Mouse (Mus musculus): ENCODE measurements around the gene Ttll4. TPM values are rescaled to one million over a fixed set of nuclear protein-coding genes. Genes with fewer than 3 reads are reported as not detected.

Gene Ttll4
- polyA plus RNA-seq, 1 experiment from 2014 or later: 37.1 TPM

DNA sequence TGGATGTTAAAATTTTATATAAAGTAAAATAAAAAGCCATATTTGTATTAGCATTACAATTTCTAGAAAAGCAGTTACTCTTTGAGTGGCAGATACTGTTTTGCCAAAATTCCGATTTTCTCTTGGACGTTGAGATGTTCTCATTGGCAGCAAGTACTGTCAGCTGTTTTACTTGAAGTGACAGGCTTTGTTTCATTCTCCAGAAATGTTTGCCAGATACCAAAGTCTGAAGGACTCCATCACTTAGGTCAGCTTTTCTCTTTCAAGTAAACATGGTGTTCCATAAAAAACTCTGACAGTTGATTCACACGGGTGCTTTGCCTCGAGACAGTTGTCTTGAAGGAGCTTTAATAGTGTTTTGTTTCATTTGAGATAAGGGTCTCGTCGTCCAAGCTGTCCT, 3.6 kb downstream of the Ttll4 start:
- H3K36me3 ChIP-seq (replicated peaks; ENCODE audit: control insufficient read depth, insufficient read depth, low read depth, low read length): no peaks in the 10 kb centered on the region; the same call in 1 of the 2 replicates
- no peaks in the 10 kb centered on the region for H3K27me3 ChIP-seq (ENCODE audit: control insufficient read depth, insufficient read depth, low read length)
- 84% methylated on average over 6 of the region's 6 CpGs for WGBS
- H3K4me1 ChIP-seq (ENCODE audit: control insufficient read depth, insufficient read depth, low read length): no peaks in the 10 kb centered on the region
- H3K9ac ChIP-seq (replicated peaks; ENCODE audit: low read length): no peak overlapping the region
- no peak overlapping the region for H3K4me2 ChIP-seq (ENCODE audit: low read depth, low read length)
- no peak overlapping the region for H3K4me3 ChIP-seq (ENCODE audit: low read depth, low read length)
- DNase-seq (ENCODE audit: low spot score) (no peak), ATAC-seq (replicated peaks; ENCODE audit: insufficient number of reproducible peaks, low FRiP score, low TSS enrichment, low read depth) (no peak)
- no peaks in the 10 kb centered on the region for H3K9me3 ChIP-seq (replicated peaks; ENCODE audit: control insufficient read depth, low read length)
- no peak overlapping the region for H3K27ac ChIP-seq (replicated peaks; ENCODE audit: low read depth, low read length)

DNA sequence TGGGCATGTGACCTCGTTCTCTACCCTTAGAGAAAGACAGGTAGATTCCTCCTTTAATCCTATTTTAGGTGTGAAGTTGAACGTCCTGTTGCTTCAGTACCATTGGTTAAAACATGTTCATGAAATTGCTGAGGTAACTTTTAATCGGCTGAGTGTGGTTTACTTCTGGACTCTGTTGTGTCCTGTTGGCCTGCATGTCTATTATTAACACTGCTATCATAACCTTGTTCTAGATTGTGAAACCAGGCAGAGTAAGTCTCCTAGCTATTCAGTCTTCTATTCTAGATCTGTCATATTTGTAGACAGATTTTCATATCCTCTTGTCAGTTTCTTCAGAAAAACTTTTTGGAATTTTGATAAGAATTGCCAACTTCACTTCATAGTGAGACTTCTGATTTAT, 6.8 kb downstream of the Ttll4 start:
- peaks cover 3% of the 10 kb centered on the region for H3K36me3 ChIP-seq (replicated peaks; ENCODE audit: control insufficient read depth, insufficient read depth, low read depth, low read length)
- no peak for DNase-seq (ENCODE audit: low spot score)
- no peak overlapping the region for H3K27ac ChIP-seq (replicated peaks; ENCODE audit: low read depth, low read length)
- H3K4me3 ChIP-seq (ENCODE audit: low read depth, low read length): no peak overlapping the region
- H3K27me3 ChIP-seq (ENCODE audit: control insufficient read depth, insufficient read depth, low read length): no peaks in the 10 kb centered on the region
- no peaks in the 10 kb centered on the region for H3K9me3 ChIP-seq (replicated peaks; ENCODE audit: control insufficient read depth, low read length)
- H3K4me2 ChIP-seq (ENCODE audit: low read depth, low read length): no peak overlapping the region
- WGBS: 94% methylated on average over 3 of the region's 3 CpGs
- H3K9ac ChIP-seq (replicated peaks; ENCODE audit: low read length): no peak overlapping the region
- no peaks in the 10 kb centered on the region for H3K4me1 ChIP-seq (ENCODE audit: control insufficient read depth, insufficient read depth, low read length)
- no peak for ATAC-seq (replicated peaks; ENCODE audit: insufficient number of reproducible peaks, low FRiP score, low TSS enrichment, low read depth)

DNA sequence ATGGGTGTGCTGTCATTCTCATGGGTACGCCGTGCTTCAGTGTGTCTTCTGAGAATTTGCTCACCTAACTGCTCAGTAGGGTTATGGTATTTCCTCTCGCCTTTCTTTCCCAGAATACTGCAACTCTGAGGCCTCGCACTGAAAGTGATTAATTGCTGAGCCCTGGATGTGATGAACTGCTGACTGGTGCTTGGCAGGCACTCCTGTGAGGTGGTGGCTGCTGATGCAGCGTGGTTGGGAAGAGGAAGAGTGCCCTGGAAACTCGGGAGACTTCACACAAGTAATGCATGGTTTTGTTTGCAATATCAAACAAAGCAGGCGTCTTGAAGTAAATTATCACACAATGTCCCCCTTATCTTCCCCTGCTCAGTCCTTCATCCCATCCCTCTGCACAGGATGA, 11.2 kb downstream of the Ttll4 start:
- no peak overlapping the region for H3K4me2 ChIP-seq (ENCODE audit: low read depth, low read length)
- DNase-seq (ENCODE audit: low spot score) (no peak), ATAC-seq (replicated peaks; ENCODE audit: insufficient number of reproducible peaks, low FRiP score, low TSS enrichment, low read depth) (no peak)
- no peak overlapping the region for H3K4me3 ChIP-seq (ENCODE audit: low read depth, low read length)
- 90% methylated on average over 7 of the region's 7 CpGs for WGBS
- no peak overlapping the region for H3K27ac ChIP-seq (replicated peaks; ENCODE audit: low read depth, low read length)
- H3K36me3 ChIP-seq (replicated peaks; ENCODE audit: control insufficient read depth, insufficient read depth, low read depth, low read length): peaks cover 3% of the 10 kb centered on the region
- no peaks in the 10 kb centered on the region for H3K27me3 ChIP-seq (ENCODE audit: control insufficient read depth, insufficient read depth, low read length)
- H3K4me1 ChIP-seq (ENCODE audit: control insufficient read depth, insufficient read depth, low read length): no peaks in the 10 kb centered on the region
- no peak overlapping the region for H3K9ac ChIP-seq (replicated peaks; ENCODE audit: low read length)
- H3K9me3 ChIP-seq (replicated peaks; ENCODE audit: control insufficient read depth, low read length): no peaks in the 10 kb centered on the region

DNA sequence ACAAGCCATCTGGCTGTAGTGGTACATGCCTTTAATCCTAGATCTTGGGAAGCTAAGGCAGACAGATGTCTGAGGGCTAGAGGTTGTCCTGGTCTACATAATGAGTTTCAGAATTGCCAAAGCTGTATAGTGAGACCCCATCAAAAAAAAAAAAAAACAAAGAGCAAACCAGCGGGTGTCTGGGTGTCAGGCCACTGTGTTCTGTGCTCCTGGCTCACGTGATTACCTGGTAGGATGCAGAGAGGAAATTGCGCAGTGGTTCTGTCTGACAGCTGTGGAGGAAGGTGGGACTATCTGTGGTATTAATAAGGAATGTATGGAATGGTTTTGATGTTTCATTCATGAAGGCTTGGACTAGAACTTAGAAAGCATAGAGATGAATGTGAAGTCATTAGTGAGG, 15.3 kb downstream of the Ttll4 start:
- Histone ChIP-seq H3K4me3 (ENCODE audit: low read depth, low read length) (no peak overlapping the region), H3K36me3 (replicated peaks; ENCODE audit: control insufficient read depth, insufficient read depth, low read depth, low read length) (peaks cover 11% of the 10 kb centered on the region), H3K4me2 (ENCODE audit: low read depth, low read length) (no peak overlapping the region), H3K9ac (replicated peaks; ENCODE audit: low read length) (no peak overlapping the region), H3K9me3 (replicated peaks; ENCODE audit: control insufficient read depth, low read length) (no peaks in the 10 kb centered on the region), H3K27ac (replicated peaks; ENCODE audit: low read depth, low read length) (no peak overlapping the region), H3K4me1 (ENCODE audit: control insufficient read depth, insufficient read depth, low read length) (no peaks in the 10 kb centered on the region), H3K27me3 (ENCODE audit: control insufficient read depth, insufficient read depth, low read length) (no peaks in the 10 kb centered on the region)
- WGBS: 91% methylated on average over 3 of the region's 3 CpGs
- DNase-seq (ENCODE audit: low spot score) (no peak), ATAC-seq (replicated peaks; ENCODE audit: insufficient number of reproducible peaks, low FRiP score, low TSS enrichment, low read depth) (no peak)

- 93% methylated on average over 1 of the region's 1 CpGs for WGBS
- DNase-seq (ENCODE audit: low spot score) (no peak), ATAC-seq (replicated peaks; ENCODE audit: insufficient number of reproducible peaks, low FRiP score, low TSS enrichment, low read depth) (no peak)
- H3K4me1 ChIP-seq (ENCODE audit: control insufficient read depth, insufficient read depth, low read length): no peaks in the 10 kb centered on the region
- H3K9ac ChIP-seq (replicated peaks; ENCODE audit: low read length): no peak overlapping the region
- H3K36me3 ChIP-seq (replicated peaks; ENCODE audit: control insufficient read depth, insufficient read depth, low read depth, low read length): peaks cover 11% of the 10 kb centered on the region
- no peaks in the 10 kb centered on the region for H3K27me3 ChIP-seq (ENCODE audit: control insufficient read depth, insufficient read depth, low read length)
- no peak overlapping the region for H3K27ac ChIP-seq (replicated peaks; ENCODE audit: low read depth, low read length)
- H3K4me3 ChIP-seq (ENCODE audit: low read depth, low read length): no peak overlapping the region
- H3K9me3 ChIP-seq (replicated peaks; ENCODE audit: control insufficient read depth, low read length): no peaks in the 10 kb centered on the region
- no peak overlapping the region for H3K4me2 ChIP-seq (ENCODE audit: low read depth, low read length)
These were observed 16.3 kb downstream of the Ttll4 start for GRCm38 (mm10) chr1:74677843-74678242.

DNA sequence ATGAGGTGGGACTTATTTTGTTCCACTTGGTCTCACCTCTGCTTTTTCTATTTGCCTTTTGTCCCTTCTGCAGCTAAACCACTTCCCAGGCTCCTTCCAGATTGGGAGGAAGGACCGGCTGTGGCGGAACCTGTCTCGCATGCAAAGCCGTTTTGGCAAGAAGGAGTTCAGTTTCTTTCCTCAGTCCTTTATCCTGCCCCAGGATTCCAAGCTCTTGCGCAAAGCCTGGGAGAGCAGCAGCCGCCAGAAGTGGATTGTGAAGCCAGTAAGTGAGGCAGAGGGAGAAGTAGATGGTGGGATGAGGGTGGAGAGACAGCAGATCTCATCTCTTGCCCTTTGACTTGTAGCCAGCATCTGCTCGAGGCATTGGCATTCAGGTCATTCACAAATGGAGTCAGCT, 25.6 kb downstream of the Ttll4 start:
- ATAC-seq (replicated peaks; ENCODE audit: insufficient number of reproducible peaks, low FRiP score, low TSS enrichment, low read depth): no peak
- no peak overlapping the region for H3K4me2 ChIP-seq (ENCODE audit: low read depth, low read length)
- 94% methylated on average over 7 of the region's 7 CpGs for whole genome bisulfite sequencing
- H3K27ac ChIP-seq (replicated peaks; ENCODE audit: low read depth, low read length): no peak overlapping the region
- H3K9ac ChIP-seq (replicated peaks; ENCODE audit: low read length): no peak overlapping the region
- H3K4me1 ChIP-seq (ENCODE audit: control insufficient read depth, insufficient read depth, low read length): no peaks in the 10 kb centered on the region
- DNase-seq (ENCODE audit: low spot score): no peak
- peaks cover 28% of the 10 kb centered on the region for H3K36me3 ChIP-seq (replicated peaks; ENCODE audit: control insufficient read depth, insufficient read depth, low read depth, low read length)
- H3K27me3 ChIP-seq (ENCODE audit: control insufficient read depth, insufficient read depth, low read length): no peaks in the 10 kb centered on the region
- no peak overlapping the region for H3K4me3 ChIP-seq (ENCODE audit: low read depth, low read length)
- no peaks in the 10 kb centered on the region for H3K9me3 ChIP-seq (replicated peaks; ENCODE audit: control insufficient read depth, low read length)

DNA sequence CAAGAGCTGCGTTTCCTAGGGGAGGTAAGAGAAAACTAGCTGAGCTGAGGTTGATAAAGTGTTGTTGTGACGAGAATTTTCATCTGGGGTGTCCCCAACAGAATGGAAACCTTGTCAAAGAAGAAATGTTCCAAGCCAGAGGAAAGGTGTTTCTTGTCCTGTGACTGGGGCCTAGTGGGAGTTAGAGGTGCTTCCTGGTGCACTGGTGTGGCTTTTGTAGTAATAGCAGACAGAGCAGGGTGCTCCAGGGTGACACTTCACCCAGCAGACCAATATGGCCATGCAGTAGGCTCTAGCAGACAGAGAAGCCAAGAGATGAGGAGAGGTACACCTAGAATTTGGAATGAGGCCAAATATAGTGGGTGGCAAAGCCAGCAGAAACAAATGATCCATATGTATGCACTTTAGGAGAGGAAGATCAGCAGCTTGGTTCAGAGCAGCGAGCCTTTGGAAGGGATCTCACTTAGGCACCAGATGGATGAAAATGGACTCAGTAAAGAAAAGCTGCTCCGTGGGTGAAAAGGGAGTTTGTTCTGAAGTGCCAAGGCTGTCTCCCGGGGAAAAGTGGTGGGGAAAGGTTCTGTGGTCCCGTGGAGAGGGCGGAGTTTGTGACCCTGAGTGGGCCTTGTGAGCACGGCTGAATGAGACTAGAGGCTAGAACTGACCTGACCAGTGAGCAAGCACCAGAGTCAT, 32.5 kb downstream of the Ttll4 start:
- H3K27ac ChIP-seq (replicated peaks; ENCODE audit: low read depth, low read length): no peak overlapping the region
- DNase-seq (ENCODE audit: low spot score): no peak
- WGBS: 92% methylated on average over 8 of the region's 8 CpGs

DNA sequence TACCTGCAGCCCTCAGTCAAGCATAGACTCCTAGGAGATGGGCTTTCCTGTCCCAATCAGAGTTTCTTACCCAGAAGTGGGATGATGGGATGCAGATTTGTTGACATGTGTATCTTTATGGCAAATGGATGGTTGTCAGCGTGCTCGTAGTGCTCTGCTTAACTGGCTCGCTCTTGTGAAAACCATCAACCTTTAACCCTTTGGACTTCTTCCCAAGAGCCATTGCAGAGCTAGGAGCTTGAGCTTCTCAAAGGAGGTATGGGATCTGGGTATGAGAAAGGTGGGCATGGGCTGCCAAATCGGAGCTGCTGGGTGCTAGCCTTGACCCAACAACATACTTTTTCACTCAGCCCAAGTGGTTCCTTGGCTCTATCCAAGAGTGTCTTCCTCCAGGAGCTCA, 34.3 kb downstream of the Ttll4 start:
- Histone ChIP-seq H3K4me3 (ENCODE audit: low read depth, low read length) (no peak overlapping the region), H3K36me3 (replicated peaks; ENCODE audit: control insufficient read depth, insufficient read depth, low read depth, low read length) (peaks cover 24% of the 10 kb centered on the region), H3K9ac (replicated peaks; ENCODE audit: low read length) (no peak overlapping the region), H3K4me2 (ENCODE audit: low read depth, low read length) (no peak overlapping the region), H3K4me1 (ENCODE audit: control insufficient read depth, insufficient read depth, low read length) (no peaks in the 10 kb centered on the region), H3K27ac (replicated peaks; ENCODE audit: low read depth, low read length) (no peak overlapping the region), H3K9me3 (replicated peaks; ENCODE audit: control insufficient read depth, low read length) (no peaks in the 10 kb centered on the region), H3K27me3 (ENCODE audit: control insufficient read depth, insufficient read depth, low read length) (no peaks in the 10 kb centered on the region)
- WGBS: 93% methylated on average over 4 of the region's 4 CpGs
- DNase-seq (ENCODE audit: low spot score): no peak
- no peak for ATAC-seq (replicated peaks; ENCODE audit: insufficient number of reproducible peaks, low FRiP score, low TSS enrichment, low read depth)

More for the DNA sequence above, 32.5 kb downstream of the Ttll4 start:
- H3K9ac ChIP-seq (replicated peaks; ENCODE audit: low read length): no peak overlapping the region
- no peak for ATAC-seq (replicated peaks; ENCODE audit: insufficient number of reproducible peaks, low FRiP score, low TSS enrichment, low read depth)
- no peak overlapping the region for H3K4me3 ChIP-seq (ENCODE audit: low read depth, low read length)
- no peaks in the 10 kb centered on the region for H3K9me3 ChIP-seq (replicated peaks; ENCODE audit: control insufficient read depth, low read length)
- H3K4me2 ChIP-seq (ENCODE audit: low read depth, low read length): no peak overlapping the region
- no peaks in the 10 kb centered on the region for H3K4me1 ChIP-seq (ENCODE audit: control insufficient read depth, insufficient read depth, low read length)
- no peaks in the 10 kb centered on the region for H3K27me3 ChIP-seq (ENCODE audit: control insufficient read depth, insufficient read depth, low read length)
- H3K36me3 ChIP-seq (replicated peaks; ENCODE audit: control insufficient read depth, insufficient read depth, low read depth, low read length): peaks cover 27% of the 10 kb centered on the region

Measured in embryonic facial prominence, embryonic 11.5 days (tissue).